Mouse (Mus musculus): ENCODE data around the gene Cd300lg.

- TF ChIP-seq POLR2A (IDR thresholded peaks at IDR 0.05; ENCODE audit: low read depth, low read length): no peak
- TF ChIP-seq CTCF (IDR thresholded peaks at IDR 0.05; ENCODE audit: extremely low read depth, insufficient read length, insufficient replicate concordance, low read depth, low read length): no peak
Observed at GRCm38 (mm10) chr11:102015472-102015871, 25.8 kb upstream of the Cd300lg start.

Data from small intestine, adult 2 months (tissue).